Mouse (Mus musculus) 3T3-L1 (cell line): ENCODE measurements around the gene Vkorc1.
A peak's percentile ranks its signal among the peaks of the same experiment; 100 is the strongest.

Source experiments
- DNase-seq: peaks from one replicate; pipeline ENCODE4 v3.0.0-alpha.2; 2015; ENCODE audit warnings: low read depth, low spot score

Gene Vkorc1

GRCm38 (mm10) chr7:127895442-127895841 is at the start of gene Vkorc1, which contains the start of gene Gm21974:
TSS of gene Vkorc1 (minus strand) at chr7:127895617.
TSS of gene Gm21974 (minus strand) at chr7:127895454.
- peak; percentile 95 for DNase-seq

GRCm38 (mm10) chr7:127944614-127945013 is 49.2 kb upstream of the Vkorc1 start:
- DNase-seq, result no peak

- peak; percentile 49 for DNase-seq
Observed at GRCm38 (mm10) chr7:127942097-127942496, 46.7 kb upstream of the Vkorc1 start.

GRCm38 (mm10) chr7:127936216-127936884 is 40.9 kb upstream of the Vkorc1 start:
- no peak for DNase-seq

- peak; percentile 17 for DNase-seq
Observed at GRCm38 (mm10) chr7:127935748-127936159, 40.3 kb upstream of the Vkorc1 start.

GRCm38 (mm10) chr7:127935028-127935722 is 39.8 kb upstream of the Vkorc1 start:
- DNase-seq, result peak; percentile 93

GRCm38 (mm10) chr7:127934075-127934474 is 38.7 kb upstream of the Vkorc1 start:
- DNase-seq, result no peak

GRCm38 (mm10) chr7:127932273-127933031 is 37.0 kb upstream of the Vkorc1 start:
- DNase-seq, result peak; percentile 71

GRCm38 (mm10) chr7:127931351-127932135 is 36.1 kb upstream of the Vkorc1 start:
- peak; percentile 76 for DNase-seq

- no peak for DNase-seq
Observed at GRCm38 (mm10) chr7:127930636-127931035, 35.2 kb upstream of the Vkorc1 start.

GRCm38 (mm10) chr7:127929923-127930322 is 34.5 kb upstream of the Vkorc1 start, which contains the start of gene Prss8:
TSS of gene Prss8 (minus strand) at chr7:127930104.
- no peak for DNase-seq

- no peak for DNase-seq
Observed at GRCm38 (mm10) chr7:127928596-127928995, 33.2 kb upstream of the Vkorc1 start.

GRCm38 (mm10) chr7:127927726-127928125 is 32.3 kb upstream of the Vkorc1 start:
- no peak for DNase-seq

GRCm38 (mm10) chr7:127926846-127927245 is 31.4 kb upstream of the Vkorc1 start:
- DNase-seq, result no peak

GRCm38 (mm10) chr7:127926066-127926465 is 30.6 kb upstream of the Vkorc1 start:
- no peak for DNase-seq

GRCm38 (mm10) chr7:127925252-127925651 is 29.8 kb upstream of the Vkorc1 start:
- DNase-seq, result no peak

- DNase-seq, result no peak
Observed at GRCm38 (mm10) chr7:127923714-127924113, 28.3 kb upstream of the Vkorc1 start.

- no peak for DNase-seq
Observed at GRCm38 (mm10) chr7:127922451-127923275, 27.2 kb upstream of the Vkorc1 start.

GRCm38 (mm10) chr7:127921516-127921915 is 26.1 kb upstream of the Vkorc1 start:
- peak; percentile 59 for DNase-seq

GRCm38 (mm10) chr7:127919290-127919689 is 23.9 kb upstream of the Vkorc1 start:
- DNase-seq, result peak; percentile 49
